Mouse (Mus musculus) cerebellum, adult 9-11 months (tissue): ENCODE measurements around the gene Ddx1.
A peak's percentile ranks its signal among the peaks of the same experiment; 100 is the strongest.

Experiments
- DNase-seq: peaks from one replicate; pipeline ENCODE4 v3.0.0; 2022

The Ddx1 gene

DNA sequence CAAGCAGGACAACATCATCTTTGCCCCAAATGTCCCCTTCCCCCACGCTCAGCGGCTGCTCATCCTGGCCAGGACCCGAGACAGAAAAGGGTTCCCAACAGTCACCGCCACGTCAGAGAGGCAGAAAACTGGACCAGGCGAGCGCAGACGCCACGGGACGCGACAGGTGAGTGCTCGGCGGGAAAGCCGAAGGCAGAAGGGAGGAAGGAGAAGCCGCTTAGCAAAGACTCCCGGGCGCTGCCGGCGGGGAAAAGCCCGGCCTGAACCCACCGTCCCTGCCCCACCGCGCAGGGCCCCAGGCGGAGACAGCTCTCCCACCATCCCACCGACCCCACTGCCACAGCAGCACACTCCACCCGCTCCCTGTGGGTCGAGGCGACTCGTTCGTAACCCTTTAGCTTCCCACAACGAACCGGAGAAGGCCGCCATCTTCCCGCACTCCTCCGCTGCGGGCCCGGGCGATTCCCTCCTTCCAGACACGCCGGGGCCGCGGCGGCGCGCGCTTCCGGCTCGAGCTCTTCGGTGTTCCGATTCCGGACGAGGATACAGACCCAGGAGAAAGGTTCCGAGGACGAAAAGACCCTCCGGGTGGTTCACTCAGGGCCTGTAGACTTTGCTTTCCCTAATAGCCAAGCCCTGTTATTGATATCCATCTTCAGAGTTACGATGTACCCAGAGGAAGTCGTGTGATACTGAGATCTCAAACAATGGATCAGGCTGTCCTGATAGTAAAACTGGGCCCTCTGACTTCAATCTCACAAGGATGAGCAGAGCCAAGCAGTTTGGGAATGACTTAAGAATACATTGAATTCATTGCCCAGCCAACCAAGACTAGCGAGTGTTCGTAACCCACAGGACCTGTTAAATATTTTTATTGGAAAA is at the start of gene Ddx1:
Ddx1 (minus strand) TSS at position 523 of the 882 bp plus-strand sequence.
- DNase-seq, result peak; percentile 82

DNA sequence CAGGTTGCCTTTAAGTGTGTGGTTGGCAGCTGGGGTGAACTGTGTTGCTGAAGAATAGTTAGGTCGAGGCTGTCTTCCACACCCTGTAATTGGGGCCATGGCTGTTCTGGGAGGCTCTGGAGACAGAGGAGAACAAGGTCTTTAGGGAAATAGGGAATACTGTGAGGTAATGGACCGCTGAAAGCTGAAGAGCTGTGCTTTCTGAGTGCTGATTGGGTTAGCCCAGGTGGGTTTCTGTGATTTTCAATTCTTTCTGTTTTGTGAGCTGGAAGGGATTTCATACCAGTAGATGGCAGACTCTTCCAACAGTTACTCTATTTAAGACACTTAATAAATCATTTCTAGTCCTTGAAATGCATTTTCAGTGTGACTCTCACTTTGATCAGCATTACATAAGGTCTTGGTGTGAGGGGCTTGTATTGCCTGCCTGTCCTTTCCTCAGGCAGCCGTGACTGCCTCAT is 44.4 kb upstream of the Ddx1 start:
- DNase-seq, result no peak

DNA sequence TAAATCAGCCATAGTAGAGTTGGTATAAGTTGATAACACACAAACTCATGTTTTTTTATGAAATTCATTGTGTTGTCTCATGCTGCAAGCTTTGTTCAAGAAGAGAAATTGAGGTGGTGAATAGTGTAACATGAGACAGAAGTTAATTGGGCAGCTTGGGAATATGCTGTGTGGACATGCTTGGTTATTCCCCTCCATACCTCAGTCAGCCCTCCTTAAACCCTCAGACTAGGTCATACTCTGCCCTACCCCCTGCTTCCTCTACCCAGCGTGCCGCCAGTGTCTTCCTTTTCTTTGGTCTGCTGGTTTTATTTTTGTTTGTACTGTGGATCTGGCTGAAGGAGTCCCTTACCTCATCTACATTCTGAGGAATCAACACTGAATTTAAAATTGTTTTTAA is 42.4 kb upstream of the Ddx1 start:
- no peak for DNase-seq

DNA sequence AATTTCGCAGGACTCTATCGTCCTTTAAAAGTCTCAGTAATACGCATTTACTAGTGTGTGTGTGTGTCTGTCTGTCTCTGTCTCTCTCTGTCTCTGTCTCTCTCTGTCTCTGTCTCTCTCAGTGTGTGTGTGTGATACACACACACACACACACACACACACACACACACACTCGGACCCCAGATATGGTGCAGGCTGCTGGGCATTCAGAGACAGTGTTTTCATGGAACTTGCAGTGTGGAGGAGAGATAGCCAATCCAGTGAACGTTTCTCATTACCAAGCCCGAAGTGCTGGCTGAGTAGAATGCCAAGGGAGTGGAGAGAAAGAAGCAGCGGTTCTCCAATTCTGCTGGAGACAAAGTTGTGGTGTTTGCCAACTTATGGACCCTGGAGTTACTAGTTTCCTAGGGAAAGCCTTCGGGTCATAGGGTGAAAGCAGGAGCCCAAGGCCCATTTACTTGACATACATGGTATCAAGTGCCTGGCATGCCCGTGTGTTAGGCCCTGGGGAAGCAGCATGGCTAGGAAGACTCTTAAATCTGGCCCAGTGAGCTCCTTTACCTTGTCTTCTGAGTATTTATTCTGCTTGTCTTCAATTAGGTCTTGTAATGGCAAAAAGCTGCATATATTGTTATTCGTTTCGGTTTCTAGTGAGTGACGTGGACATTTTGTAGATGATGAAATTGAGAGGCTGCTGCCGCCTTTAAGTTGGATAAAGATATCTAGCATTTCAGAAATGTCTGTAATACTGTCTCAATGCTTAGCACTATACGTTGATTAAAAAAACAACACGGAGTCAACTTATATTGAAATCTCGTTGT is 20.8 kb upstream of the Ddx1 start:
- DNase-seq, result no peak

DNA sequence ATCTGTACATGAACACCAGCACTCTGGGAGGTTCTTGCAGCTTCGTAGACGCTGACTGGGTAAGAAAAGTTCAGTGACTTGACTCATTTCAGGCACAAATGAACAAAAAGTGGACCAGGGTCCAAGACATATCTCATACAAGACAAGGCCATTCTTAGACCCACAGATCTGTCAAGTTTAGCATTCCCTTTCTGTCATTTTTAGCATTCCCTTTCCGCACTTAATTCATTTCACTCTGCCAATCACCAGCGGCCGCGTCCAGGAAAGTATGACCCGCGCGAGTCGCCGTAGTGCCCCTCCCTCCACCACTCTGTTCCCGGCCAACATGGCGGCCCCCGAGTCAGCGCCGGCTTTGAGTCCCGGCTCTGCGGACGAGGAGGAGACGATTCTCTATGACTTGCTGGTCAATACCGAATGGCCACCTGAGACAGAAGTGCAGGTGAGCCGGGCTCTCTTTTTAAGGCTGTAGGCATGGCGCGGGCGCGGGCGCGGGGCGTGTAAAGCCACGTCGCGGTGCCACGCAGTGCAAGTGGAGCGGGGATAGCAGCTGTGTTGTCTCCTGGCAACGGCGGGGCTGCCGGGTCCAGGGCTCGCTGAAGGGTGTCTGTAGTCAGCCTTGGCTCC is 19.9 kb upstream of the Ddx1 start, which contains the start of gene Nbas:
Nbas (plus strand) TSS at position 308 of the 624 bp plus-strand sequence.
- DNase-seq, result peak; percentile 83

DNA sequence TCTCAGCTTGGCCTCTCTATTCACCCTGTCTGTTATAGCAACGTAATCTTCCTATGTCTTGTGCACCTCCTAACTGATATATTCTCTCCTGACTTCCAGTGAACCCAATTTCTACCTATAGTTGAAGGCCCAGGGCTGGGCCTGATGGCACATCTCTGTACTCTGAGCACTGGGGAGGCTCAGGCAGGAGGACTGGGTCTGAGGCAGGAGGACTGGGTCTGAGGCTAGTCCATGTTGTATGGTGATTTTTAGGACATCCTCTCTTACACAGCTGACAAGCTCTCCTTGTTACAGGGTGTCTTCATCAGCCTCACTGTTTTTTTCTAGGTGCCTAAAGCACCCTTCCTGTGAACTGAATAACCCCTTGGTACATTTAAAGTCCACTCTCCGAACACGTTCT is 19.4 kb upstream of the Ddx1 start:
- peak; percentile 10 for DNase-seq

DNA sequence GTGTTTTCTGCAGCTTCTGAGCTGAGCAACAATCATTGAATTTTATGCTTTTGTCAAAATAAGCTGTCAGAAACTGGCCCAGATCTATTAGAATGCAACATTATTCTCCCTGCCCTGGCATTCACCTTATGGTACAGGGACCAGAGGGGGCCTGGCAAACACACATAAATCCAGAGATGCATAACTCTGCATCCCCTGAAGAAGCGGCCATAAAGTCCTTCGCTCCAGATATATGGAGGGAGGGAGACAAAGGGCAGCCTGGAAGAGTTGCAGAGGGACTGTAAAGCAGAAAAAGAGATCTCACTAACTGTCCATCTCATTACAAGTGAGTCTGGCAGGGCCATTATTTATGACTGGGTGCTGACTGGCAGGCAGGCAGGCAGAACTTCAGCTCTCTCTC is 6.7 kb upstream of the Ddx1 start:
- no peak for DNase-seq

DNA sequence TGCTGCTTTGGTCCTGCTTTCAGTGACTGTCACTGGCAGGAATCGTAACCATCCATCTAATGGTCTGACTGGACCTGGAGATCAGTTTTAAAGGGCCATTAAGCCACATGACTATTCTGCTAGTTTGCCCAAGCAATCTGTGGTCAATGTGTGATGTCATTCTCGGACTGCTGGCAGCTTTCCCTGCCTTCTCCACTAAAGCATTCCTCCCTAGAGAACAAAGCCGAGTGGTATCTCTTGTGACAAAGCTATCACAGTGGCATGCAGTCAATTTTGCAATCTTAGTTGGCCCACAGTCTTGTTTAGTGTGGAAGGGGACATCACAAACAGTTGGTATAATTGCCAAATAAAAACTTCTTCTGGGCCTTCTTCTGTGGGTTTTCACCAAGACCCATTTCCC is 6.1 kb upstream of the Ddx1 start:
- no peak for DNase-seq

DNA sequence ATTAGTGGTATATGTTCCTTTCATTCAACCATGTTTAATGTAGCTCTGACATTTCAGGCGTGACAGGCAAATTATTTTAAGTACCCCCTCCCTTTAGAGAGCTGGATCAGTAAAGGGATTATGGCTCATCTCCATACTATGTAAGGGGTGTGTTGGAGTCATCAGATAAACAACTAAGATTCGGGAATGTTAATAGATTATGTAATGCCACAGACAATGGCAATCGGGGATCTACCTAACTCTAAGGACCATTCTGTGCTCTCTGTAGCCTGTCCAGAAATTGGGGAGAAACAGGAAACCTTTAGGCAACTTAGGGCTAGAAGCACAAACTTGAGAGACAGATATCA is 533 bp upstream of the Ddx1 start:
- no peak for DNase-seq

DNA sequence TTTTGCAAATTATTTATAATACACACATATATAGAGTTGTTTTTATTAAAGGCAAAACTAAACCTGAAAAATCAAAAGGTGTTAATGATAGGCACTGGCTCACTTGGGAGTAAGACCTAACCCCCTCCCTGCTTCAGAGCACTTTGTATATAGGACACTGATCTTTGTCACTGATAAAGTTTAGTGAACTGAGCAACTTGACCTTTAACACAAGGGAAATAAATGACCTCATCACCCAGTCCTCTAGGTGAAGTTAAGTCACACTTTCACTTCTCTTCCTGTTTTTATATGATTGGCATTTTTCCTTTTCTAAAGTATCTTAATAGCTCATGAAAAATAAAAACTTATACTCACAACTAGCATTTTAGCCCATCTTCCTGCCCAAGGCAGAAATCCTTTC is 6.6 kb downstream of the Ddx1 start:
- DNase-seq, result no peak

DNA sequence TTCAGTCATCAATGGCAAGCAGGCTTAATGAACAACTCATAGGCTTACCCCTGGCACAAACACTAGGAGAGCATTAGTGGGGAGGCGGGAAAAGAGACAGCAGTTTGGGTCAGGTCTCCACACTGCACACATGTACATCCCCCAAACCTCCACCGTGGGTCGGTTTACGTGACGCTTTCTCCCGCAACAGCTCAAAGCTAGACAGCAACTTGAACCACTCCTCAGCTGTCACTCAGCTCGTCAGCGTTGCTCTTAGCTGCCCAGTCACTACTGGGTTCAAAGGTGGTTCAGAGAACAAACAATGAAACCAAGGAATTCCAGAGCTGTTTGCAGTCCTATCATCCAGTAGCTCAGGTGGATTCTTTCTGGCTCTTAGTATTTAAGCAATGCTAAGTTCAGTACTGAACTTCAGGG is 30.9 kb downstream of the Ddx1 start:
- no peak for DNase-seq

DNA sequence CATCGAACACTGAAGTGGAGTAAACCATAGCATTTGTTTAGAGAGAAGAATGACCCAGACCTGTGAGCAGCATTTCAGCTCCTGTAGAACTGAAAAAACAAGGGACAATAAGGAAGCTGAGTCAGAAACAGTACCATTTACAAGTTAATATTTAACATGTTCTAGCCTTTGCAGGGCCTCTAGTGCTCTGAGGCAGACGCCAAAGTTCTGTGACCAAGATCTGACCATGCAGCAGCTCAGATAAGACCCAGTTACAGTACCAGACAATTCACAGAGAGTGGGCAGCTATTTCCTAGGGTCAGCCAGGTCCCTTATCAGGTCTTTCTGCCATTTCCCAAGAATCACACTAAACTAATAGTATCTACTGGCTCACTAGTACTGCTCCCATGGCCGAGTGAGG is 31.4 kb downstream of the Ddx1 start:
- no peak for DNase-seq

DNA sequence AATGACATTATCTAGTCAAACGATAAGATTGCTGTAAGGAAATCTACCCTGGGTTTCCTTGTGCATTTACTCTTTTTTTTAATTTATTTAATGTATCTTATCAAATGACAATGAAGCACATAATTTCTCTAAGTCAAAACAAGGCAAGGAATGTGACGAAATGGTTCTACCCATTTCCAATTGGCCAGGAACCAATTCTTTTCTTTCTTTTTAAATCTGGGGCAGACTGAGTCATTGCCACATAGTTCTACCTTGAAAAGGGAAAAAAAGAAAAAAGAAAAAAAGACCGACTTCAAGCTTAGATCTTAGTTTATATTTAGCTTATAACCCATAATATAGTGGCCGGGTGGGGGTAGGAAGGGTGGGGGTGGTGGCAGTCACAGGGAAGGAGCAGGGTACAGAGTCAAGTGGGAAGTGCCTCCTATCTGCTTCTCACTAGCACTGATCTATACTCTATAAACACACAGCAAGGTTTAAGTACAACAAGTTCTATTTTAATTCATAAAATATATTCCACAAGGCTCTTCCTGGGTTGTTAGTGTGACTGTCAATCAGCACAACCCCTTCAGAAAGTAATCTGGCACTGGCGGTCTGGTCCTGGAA is 32.4 kb downstream of the Ddx1 start:
- DNase-seq, result no peak

DNA sequence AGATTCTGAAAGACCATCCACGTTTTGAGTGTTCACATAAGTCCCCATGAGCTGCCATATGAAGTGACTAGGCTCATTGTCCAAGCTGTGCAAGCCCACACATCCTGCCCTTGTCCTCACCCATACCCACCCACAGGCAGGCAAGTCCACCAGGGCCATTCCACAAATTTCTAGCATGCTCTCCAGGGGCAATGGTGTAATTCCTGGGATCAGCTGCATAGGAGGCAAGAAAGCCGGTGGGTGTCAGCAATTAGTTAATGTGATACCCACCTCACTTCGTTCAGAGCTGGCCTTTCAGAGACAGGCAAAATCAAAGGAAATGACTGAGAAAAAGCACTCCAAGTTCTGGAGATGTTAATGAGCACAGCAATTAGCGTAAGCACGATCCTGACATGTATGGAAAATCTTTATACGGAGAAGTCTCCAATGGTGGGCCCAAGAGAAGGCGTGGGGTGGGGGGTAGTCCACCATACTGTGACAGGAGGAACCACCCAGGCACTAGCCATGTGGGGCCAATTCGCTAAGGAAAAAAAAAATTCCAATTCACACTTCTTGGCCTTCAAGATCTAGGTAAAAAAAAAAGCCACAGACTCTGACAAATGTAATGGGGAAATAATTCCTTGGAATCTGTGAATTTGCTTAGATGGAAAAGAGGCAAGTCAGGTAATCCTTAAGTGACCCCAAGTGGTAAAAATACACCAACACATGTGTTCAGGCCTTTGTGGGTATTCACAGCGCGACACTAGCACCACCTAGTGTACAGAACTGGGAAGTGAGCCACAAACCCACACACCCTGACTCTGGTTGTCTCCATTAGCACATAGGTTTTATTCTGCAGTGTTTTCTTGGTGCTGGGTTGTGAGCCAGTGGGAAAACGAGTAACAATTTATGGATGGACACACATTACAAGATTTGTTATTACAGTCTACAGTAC is 34.4 kb downstream of the Ddx1 start:
- peak; percentile 65 for DNase-seq

DNA sequence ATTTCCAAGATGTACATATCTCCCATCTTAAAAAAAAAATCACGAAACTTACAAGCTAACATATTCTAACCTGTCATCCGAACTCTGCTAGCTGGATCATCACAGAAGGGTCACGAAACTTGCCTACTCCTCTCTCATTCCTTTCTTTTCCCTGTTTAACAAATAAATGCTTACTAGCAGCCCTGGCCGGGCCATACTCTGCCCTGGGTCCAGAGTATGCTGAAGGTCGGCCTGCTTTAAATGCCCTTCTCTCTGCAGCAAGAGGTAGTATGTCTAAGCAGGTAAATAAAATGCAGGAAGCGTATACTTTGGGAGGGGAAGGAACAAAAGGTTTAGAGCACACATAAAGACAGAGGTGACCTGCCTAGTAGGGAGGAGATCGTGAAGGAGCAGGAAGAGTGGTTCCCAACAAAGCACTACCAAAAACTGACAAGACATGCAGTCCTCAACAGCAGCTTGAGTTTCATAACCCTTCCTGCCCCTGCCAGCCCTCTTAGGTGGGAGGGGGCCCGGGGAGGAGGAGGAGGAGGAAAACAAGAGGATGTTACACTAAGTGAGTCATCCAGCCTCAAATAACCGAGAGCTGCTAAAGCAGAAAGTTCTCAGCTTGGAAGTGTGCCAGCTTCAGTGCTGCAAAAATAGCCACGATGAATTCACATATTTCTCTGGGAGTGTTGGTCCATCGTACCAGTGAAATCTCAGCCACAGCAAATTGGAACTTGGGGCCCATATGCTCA is 37.1 kb downstream of the Ddx1 start:
- DNase-seq, result no peak

DNA sequence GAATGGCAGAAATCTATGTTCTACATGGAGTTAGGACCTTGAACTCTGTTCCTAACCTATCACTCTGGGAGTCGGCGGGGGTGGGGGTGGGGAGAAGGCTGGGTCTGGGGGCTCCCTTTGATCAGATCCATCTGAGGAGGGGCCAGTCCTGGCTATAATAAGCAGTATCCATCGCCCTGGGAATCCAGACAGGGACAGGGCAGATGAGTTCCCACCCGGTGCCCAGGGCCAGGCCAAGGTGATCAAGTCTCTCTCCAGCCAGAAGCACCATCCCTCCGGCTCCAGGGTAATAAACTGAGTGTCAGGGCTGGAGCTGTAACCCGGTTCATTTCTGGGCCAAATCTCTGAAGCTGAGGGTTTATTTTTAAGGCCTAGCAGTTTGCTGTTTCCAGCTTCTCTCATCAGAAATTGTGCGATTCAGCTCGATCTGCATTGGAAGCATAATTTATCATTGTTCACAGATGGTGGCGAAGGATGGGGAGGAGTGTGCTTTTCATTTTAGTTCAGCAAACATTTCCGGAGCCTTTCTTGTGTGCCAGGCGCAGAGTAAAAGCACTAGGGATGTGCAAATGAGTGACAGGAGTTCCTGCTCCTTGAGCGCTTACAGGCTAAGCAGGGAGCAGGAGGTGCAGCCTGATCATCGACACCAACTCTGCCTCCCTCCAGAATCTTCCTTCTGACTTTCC is 39.2 kb downstream of the Ddx1 start:
- no peak for DNase-seq

DNA sequence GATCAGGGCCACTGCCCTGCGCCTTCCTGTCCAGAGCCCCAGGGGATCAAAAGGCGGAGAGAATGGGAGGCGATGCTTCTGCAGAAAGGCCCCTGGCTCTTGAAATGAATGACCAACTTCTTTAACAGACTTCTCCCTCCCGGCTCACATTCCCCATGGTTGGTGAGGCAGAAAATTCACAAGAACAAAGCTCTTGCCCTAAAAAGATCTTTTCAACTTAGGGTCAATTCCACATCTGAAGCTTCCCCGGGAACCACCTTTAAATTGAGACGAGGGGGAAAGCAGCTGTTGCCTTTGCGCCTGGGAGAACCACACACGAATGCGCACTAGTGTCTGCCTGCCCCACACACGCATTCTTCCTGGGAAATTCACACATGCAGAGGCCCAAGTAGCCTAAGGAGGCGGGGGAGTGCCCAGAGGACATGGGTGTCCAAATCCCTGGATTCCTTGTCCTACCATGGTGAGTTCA is 40.0 kb downstream of the Ddx1 start:
- no peak for DNase-seq

DNA sequence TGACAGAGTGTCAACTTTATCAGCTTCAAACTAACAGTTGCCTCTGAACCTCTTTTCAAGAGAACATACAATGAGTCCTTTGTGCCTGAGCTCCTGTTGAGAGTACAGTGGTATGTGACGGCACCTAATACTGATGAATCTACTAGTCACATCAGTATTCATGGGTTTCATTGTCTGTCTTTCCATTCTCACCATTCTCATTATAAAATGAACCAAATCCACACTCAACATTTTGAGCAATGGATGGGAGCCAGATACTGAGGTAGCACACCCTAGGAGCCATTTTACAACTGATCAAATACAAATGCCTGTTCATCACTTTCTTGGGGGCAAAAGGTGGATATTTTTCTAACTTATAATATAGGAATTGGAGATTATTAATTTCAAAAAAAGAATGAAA is 40.5 kb downstream of the Ddx1 start:
- DNase-seq, result no peak

DNA sequence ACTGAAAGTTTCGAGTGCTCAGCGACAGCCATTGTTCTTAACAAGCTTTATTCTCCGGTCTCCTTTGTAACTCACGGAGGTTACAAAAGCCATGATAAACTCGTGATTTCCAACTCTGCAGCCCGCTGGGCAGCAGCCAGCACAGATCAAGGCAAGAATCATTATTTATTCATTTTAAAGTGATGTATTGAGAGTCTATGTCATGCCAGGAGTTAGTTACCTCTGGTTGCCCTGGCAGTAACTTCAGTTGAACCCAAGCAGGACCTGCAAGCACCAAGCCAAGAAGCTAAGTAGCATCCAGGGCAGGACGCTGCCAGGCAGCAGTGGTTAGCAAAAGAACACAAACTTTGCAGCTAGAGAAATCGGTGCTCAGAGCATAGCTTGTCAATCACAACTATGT is 41.9 kb downstream of the Ddx1 start:
- no peak for DNase-seq

DNA sequence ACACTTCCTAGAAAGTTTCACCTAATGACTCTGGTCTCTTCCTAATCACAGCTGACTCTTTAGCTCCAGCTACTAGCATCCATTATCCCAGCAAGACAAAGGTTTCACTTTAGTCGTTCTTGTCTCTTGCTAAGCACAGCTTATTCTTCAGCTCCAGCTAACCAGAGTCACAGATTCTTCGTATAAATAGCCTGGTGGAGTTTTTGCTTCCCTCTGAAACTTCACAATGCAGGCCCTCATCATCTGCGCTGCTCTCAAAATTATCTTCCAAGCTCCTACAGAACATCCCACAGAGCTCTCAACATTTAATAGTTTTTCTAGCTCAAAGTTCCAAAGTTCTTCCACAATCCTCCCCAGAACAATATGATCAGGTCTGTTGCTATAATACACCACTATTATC is 43.3 kb downstream of the Ddx1 start:
- DNase-seq, result no peak

DNA sequence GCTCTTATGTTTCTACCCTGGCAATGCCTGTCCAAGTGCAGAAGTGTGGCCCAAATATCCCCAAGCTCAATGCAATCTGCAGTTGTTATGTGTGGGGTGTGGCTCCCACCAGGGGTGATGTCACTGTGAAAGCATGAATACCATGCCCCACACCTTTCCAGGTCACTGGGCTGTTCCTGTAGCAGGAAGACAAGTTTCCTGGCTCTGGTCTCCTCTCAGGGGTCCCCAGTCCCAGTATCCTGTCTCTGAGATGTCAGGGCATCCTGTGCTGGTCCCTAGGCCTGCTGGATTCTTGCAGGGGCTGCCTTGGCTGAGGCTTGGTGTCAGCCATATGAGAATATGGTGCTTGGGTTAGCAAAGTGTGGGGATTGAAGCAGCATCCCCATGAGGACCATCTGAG is 46.7 kb downstream of the Ddx1 start:
- DNase-seq, result no peak
